Mouse (Mus musculus) small intestine, adult 2 months (tissue): Measurements from ENCODE around the gene Patz1.

Experiments used
- CTCF ChIP-seq: fragments of 200-500 bp; IDR thresholded peaks from 2 replicates; pipeline ENCODE4 v1.5.1; 2012; ENCODE audit warnings: low read depth, mild to moderate bottlenecking, control low read depth, inconsistent platforms, low read length, moderate library complexity, mixed read lengths; ENCODE audit not compliant: insufficient replicate concordance, insufficient read length; ENCODE audit errors: extremely low read depth
- POLR2A ChIP-seq: fragments of 200-500 bp; IDR thresholded peaks from 2 replicates; pipeline ENCODE4 v1.6.1; 2012; ENCODE audit warnings: low read depth, mild to moderate bottlenecking, control low read depth, inconsistent platforms, low read length, moderate library complexity

GRCm38 (mm10) chr11:3328806-3329775, 40.4 kb downstream of the Patz1 start:
- no peak for TF ChIP-seq CTCF
- no peak for TF ChIP-seq POLR2A
